Mouse (Mus musculus) heart, postnatal 0 days (tissue): ENCODE measurements at regions not wholly inside any gene's neighbourhood (a gene's known extent, or its start where the extent isn't known, plus 50 kb on each side); places are given as distances from the start of the nearest gene placed in this dataset.

Experiments
- CTCF ChIP-seq: IDR thresholded peaks from 2 replicates; pipeline ENCODE4 v1.5.1; 2016; ENCODE audit warnings: antibody characterized with exemption, control low read depth, low read depth
- EP300 ChIP-seq: IDR thresholded peaks from 2 replicates; pipeline ENCODE4 v1.6.1; 2016; ENCODE audit warnings: antibody characterized with exemption, low read depth

DNA sequence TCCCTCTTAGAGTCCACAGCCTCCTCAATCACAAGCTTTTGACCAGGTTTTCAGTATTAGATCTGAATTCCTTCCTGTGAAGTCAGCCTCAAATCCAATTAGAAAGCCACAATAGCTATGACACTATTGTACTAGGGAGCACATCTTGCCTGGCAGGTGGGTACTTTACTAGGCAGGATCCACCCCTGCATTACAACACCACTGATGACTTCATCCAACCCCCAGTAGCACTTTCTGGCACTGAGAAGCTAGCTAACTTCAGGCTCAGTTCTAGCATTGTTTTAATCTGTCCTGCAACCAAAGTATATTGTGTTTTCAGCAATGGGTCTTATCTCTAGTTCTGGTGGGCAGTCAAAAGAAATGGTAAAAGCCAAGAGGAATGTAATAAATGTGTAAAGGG is 64.2 kb upstream of the Cd93 start:
- TF ChIP-seq CTCF (no peak), EP300 (no peak)
